10 mouse cellular contexts compared by ENCODE assay signal in genomic region chr2:104525506-104525905, GRCm38 (mm10). TPM values are rescaled to one million over a fixed set of nuclear protein-coding genes. Genes with fewer than 3 reads are reported as not detected.
DNase-seq lines count a peak whose midpoint lies in the region; ATAC-seq and TF ChIP-seq lines count a peak whose summit lies in the region.
"Had no signal": no experiment of that assay in that cellular context is flagged by ENCODE, and none has a peak within 500 bp of the region (broad histone marks: within the 10 kb centered on the region; RNA-seq: fewer than 3 reads in every experiment).

No protein-coding gene starts in this region.

- no peaks in the 10 kb centered on the region for H3K27me3 ChIP-seq in heart, embryonic 15.5 days
- no peaks in the 10 kb centered on the region for H3K27me3 ChIP-seq in forebrain, postnatal 0 days (ENCODE audit: insufficient read depth, low read length)
- H3K27me3 ChIP-seq: neural tube, embryonic 13.5 days had no signal

- WGBS in heart, embryonic 15.5 days: 9% methylated on average over 5 of the region's 5 CpGs
- WGBS in forebrain, postnatal 0 days: 73% methylated on average over 5 of the region's 5 CpGs

- no peak overlapping the region for H3K4me3 ChIP-seq in heart, embryonic 15.5 days
- H3K4me3 ChIP-seq in forebrain, postnatal 0 days (ENCODE audit: low read depth, low read length): no peak overlapping the region
- H3K4me3 ChIP-seq: forebrain, embryonic 10.5 days; neural tube, embryonic 13.5 days had no signal

- H3K4me1 ChIP-seq in heart, embryonic 15.5 days (replicated peaks): peaks cover 13% of the 10 kb centered on the region
- no peaks in the 10 kb centered on the region for H3K4me1 ChIP-seq in forebrain, postnatal 0 days (ENCODE audit: insufficient read depth)
- H3K4me1 ChIP-seq: forebrain, embryonic 10.5 days; neural tube, embryonic 13.5 days had no signal

- no peaks in the 10 kb centered on the region for H3K9me3 ChIP-seq in heart, embryonic 15.5 days (replicated peaks)
- no peaks in the 10 kb centered on the region for H3K9me3 ChIP-seq in forebrain, postnatal 0 days (ENCODE audit: low read length)
- H3K9me3 ChIP-seq: forebrain, embryonic 10.5 days; neural tube, embryonic 13.5 days had no signal

- H3K9ac ChIP-seq in heart, embryonic 15.5 days: no peak overlapping the region
- H3K9ac ChIP-seq in forebrain, postnatal 0 days: no peak overlapping the region
- H3K9ac ChIP-seq: neural tube, embryonic 13.5 days had no signal

- H3K27ac ChIP-seq in heart, embryonic 15.5 days: 0 out of 2 replicates have a peak overlapping the region, but pooled peaks have one; percentile 36
- no peak overlapping the region for H3K27ac ChIP-seq in forebrain, postnatal 0 days (ENCODE audit: low read depth, low read length)
- H3K27ac ChIP-seq: forebrain, embryonic 10.5 days; hindbrain, postnatal 0 days; neural tube, embryonic 13.5 days had no signal

- ATAC-seq in heart, embryonic 15.5 days (replicated peaks; ENCODE audit: insufficient number of reproducible peaks, insufficient read depth, low FRiP score, low read depth): no peak
- ATAC-seq in forebrain, postnatal 0 days: no peak
- ATAC-seq in cerebellum, adult (ENCODE audit: insufficient number of reproducible peaks, low FRiP score, low TSS enrichment): no peak
- ATAC-seq: hindbrain, postnatal 0 days had no signal

- no peak overlapping the region; the same call in 1 of the 2 replicates for H3K4me2 ChIP-seq in heart, embryonic 15.5 days
- H3K4me2 ChIP-seq in forebrain, postnatal 0 days (ENCODE audit: low read depth): no peak overlapping the region
- H3K4me2 ChIP-seq: neural tube, embryonic 13.5 days had no signal

- TF ChIP-seq CTCF in forebrain, postnatal 0 days (IDR thresholded peaks at IDR 0.05; ENCODE audit: low read depth): no peak

- peak; percentile 49 for DNase-seq in CD4-positive, CD25-positive, alpha-beta regulatory T cell, adult 2 months (ENCODE audit: low read depth, low spot score)
- peak; percentile 89 for DNase-seq in NIH3T3 (ENCODE audit: low read depth)
- DNase-seq in lung, postnatal 36 days: peak; percentile 79
- no peak for DNase-seq in forebrain, postnatal 0 days
- DNase-seq in left cerebral cortex, adult 18-20 months (ENCODE audit: low spot score in 2 of 2): no peak

- no peaks in the 10 kb centered on the region for H3K36me3 ChIP-seq in heart, embryonic 15.5 days
- H3K36me3 ChIP-seq in forebrain, postnatal 0 days (ENCODE audit: insufficient read depth): no peaks in the 10 kb centered on the region
- H3K36me3 ChIP-seq: forebrain, embryonic 10.5 days; neural tube, embryonic 13.5 days had no signal

RNA-seq across cellular contexts. Expression of gene Hipk3, which starts 31.3 kb away (rescaled TPM):
- 34.5 and 36.9 TPM in 2 replicates for polyA plus RNA-seq in heart, embryonic 15.5 days (2015; fragmentation: Nextera tagmentation; extraction: Ambion mirVana)
- 36.6 and 40.2 TPM in 2 replicates for total RNA-seq in forebrain, postnatal 0 days (2014; rRNA removed)
- polyA plus RNA-seq in forebrain, postnatal 0 days (2015; fragmentation: Nextera tagmentation; extraction: Ambion mirVana): 3.2 and 5.0 TPM in 2 replicates
- 100 to 1,000 TPM; 103 to 108 TPM for total RNA-seq in left cerebral cortex, adult 18-20 months (2021)

Comparison
In these comparisons a context has a peak if more than half of its experiments do, and no peak if none do; other contexts are left out.
1. DNase-seq: peak in CD4-positive, CD25-positive, alpha-beta regulatory T cell, adult 2 months (single experiment), NIH3T3 (single experiment) and lung, postnatal 36 days (single experiment); none in forebrain, postnatal 0 days (single experiment) and left cerebral cortex, adult 18-20 months (0 of 2).